8 mouse cellular contexts compared by ENCODE assay signal in genomic region chr8:122106270-122106669, GRCm38 (mm10).
DNase-seq lines count a peak whose midpoint lies in the region; ATAC-seq and TF ChIP-seq lines count a peak whose summit lies in the region.

No protein-coding gene starts in this region.

- WGBS in embryonic facial prominence, embryonic 14.5 days = 27% methylated on average over 9 of the region's 9 CpGs
- 76% methylated on average over 9 of the region's 9 CpGs for WGBS in embryonic facial prominence, embryonic 10.5 days
- WGBS in hindbrain, embryonic 13.5 days = 29% methylated on average over 9 of the region's 9 CpGs
- WGBS in lung, adult 2 months = 24% methylated on average over 9 of the region's 9 CpGs

- DNase-seq in embryonic facial prominence, embryonic 14.5 days (ENCODE audit: low spot score) = peak; percentile 67
- DNase-seq in embryonic facial prominence, embryonic 10.5 days (ENCODE audit: low spot score) = no peak
- DNase-seq in urinary bladder, postnatal 14 days (ENCODE audit: low spot score) = peak; percentile 64
- DNase-seq in urinary bladder, adult 18-20 months (ENCODE audit: low spot score in 2 of 2) = no peak
- peak; percentile 37 for DNase-seq in lung, adult 2 months
- no peak for DNase-seq in cerebellum, adult 18-20 months
- no peak for DNase-seq in left cerebral cortex, adult 2 months (ENCODE audit: extremely low spot score in 1 of 2, low spot score in 2 of 2)

- no peaks in the 10 kb centered on the region for H3K36me3 ChIP-seq in embryonic facial prominence, embryonic 14.5 days (ENCODE audit: control insufficient read depth, insufficient read depth, low read length)
- no peaks in the 10 kb centered on the region for H3K36me3 ChIP-seq in embryonic facial prominence, embryonic 10.5 days (replicated peaks)
- no peaks in the 10 kb centered on the region for H3K36me3 ChIP-seq in hindbrain, embryonic 13.5 days

- H3K4me2 ChIP-seq in embryonic facial prominence, embryonic 14.5 days (ENCODE audit: low read depth, low read length) = no peak overlapping the region
- no peak overlapping the region for H3K4me2 ChIP-seq in hindbrain, embryonic 13.5 days

- intact Hi-C loops in left cerebral cortex, adult 2 months (cut with DNase I) = no loop called here

- H3K4me3 ChIP-seq in embryonic facial prominence, embryonic 14.5 days (ENCODE audit: low read depth, low read length) = no peak overlapping the region
- no peak overlapping the region for H3K4me3 ChIP-seq in embryonic facial prominence, embryonic 10.5 days
- no peak overlapping the region for H3K4me3 ChIP-seq in hindbrain, embryonic 13.5 days
- no peak overlapping the region for H3K4me3 ChIP-seq in lung, adult 2 months (replicated peaks; ENCODE audit: extremely low read depth, low read depth, low read length)
- H3K4me3 ChIP-seq in left cerebral cortex, adult 2 months = no peak overlapping the region

- no peaks in the 10 kb centered on the region for H3K9me3 ChIP-seq in embryonic facial prominence, embryonic 14.5 days (ENCODE audit: control insufficient read depth, low read length)
- no peaks in the 10 kb centered on the region for H3K9me3 ChIP-seq in embryonic facial prominence, embryonic 10.5 days
- no peaks in the 10 kb centered on the region for H3K9me3 ChIP-seq in hindbrain, embryonic 13.5 days

- peaks cover 30% of the 10 kb centered on the region for H3K4me1 ChIP-seq in embryonic facial prominence, embryonic 14.5 days (ENCODE audit: control insufficient read depth, insufficient read depth, low read length)
- peaks cover 37% of the 10 kb centered on the region for H3K4me1 ChIP-seq in embryonic facial prominence, embryonic 10.5 days
- H3K4me1 ChIP-seq in hindbrain, embryonic 13.5 days (replicated peaks) = peaks cover 40% of the 10 kb centered on the region
- H3K4me1 ChIP-seq in lung, adult 2 months (ENCODE audit: control insufficient read depth, insufficient read depth, low read length) = no peaks in the 10 kb centered on the region

- H3K27me3 ChIP-seq in embryonic facial prominence, embryonic 14.5 days (replicated peaks; ENCODE audit: control insufficient read depth, insufficient read depth, low read length) = no peaks in the 10 kb centered on the region
- H3K27me3 ChIP-seq in embryonic facial prominence, embryonic 10.5 days (replicated peaks; ENCODE audit: low read depth, poor library complexity, severe bottlenecking) = no peaks in the 10 kb centered on the region; the same call in 1 of the 2 replicates
- no peaks in the 10 kb centered on the region; the same call in 1 of the 2 replicates for H3K27me3 ChIP-seq in hindbrain, embryonic 13.5 days

- TF ChIP-seq CTCF in lung, adult 2 months (IDR thresholded peaks at IDR 0.05; ENCODE audit: insufficient read depth, low read length) = no peak
- no peak for TF ChIP-seq CTCF in left cerebral cortex, adult 2 months (IDR thresholded peaks at IDR 0.05)

- no peak for ATAC-seq in embryonic facial prominence, embryonic 14.5 days (ENCODE audit: low read depth)
- peak; percentile 61 for ATAC-seq in hindbrain, embryonic 13.5 days (ENCODE audit: low FRiP score)

- no peak for TF ChIP-seq POLR2A in lung, adult 2 months (IDR thresholded peaks at IDR 0.05; ENCODE audit: borderline replicate concordance, extremely low read depth, low read depth, low read length)

- no peak overlapping the region for H3K27ac ChIP-seq in embryonic facial prominence, embryonic 14.5 days (replicated peaks; ENCODE audit: low read depth, low read length)
- H3K27ac ChIP-seq in embryonic facial prominence, embryonic 10.5 days (replicated peaks) = no peak overlapping the region
- peak overlapping the region; percentile 50 for H3K27ac ChIP-seq in hindbrain, embryonic 13.5 days
- H3K27ac ChIP-seq in left cerebral cortex, adult 2 months = no peak overlapping the region

- no peak overlapping the region for H3K9ac ChIP-seq in embryonic facial prominence, embryonic 14.5 days (ENCODE audit: low read depth, low read length)
- H3K9ac ChIP-seq in hindbrain, embryonic 13.5 days = no peak overlapping the region

Comparison
In these comparisons a context has a peak if more than half of its experiments do, and no peak if none do; other contexts are left out.
1. DNase-seq: peak in embryonic facial prominence, embryonic 14.5 days (single experiment), urinary bladder, postnatal 14 days (single experiment) and lung, adult 2 months (single experiment); none in embryonic facial prominence, embryonic 10.5 days (single experiment), urinary bladder, adult 18-20 months (0 of 2), cerebellum, adult 18-20 months (0 of 2) and left cerebral cortex, adult 2 months (0 of 2).